Mouse (Mus musculus): ENCODE data around the gene Ccn5.

DNA sequence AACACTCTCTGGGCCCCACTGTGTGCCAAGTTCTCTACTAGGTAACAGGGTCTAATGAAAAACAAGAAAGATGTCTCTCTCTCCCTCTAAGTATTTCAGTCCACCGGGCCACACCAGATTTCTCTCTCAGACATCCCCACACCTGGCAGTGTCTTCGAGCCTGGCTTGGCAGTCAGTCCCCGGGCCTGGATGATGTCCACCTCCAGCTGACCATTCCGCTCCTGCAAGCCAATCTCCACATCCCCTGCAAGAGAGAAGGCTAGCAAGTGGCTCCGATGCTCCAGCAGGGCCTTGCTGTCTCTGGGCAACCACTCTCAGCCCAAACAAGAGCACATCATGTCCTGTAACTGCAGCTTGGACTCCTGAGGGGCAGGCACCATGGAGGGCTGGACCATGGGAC is 44.6 kb downstream of the Ccn5 start:
- TF ChIP-seq EP300 (IDR thresholded peaks at IDR 0.05; ENCODE audit: low read depth) (no peak), CTCF (IDR thresholded peaks at IDR 0.05; ENCODE audit: low read depth) (no peak)
